Mouse (Mus musculus): ENCODE measurements at regions not wholly inside any gene's neighbourhood (a gene's known extent, or its start where the extent isn't known, plus 50 kb on each side); places are given as distances from the start of the nearest gene placed in this dataset.

GRCm38 (mm10) chr2:137808401-137809230 lies 447.7 kb upstream of the Btbd3 start:
- DNase-seq = no peak

- DNase-seq = no peak
These were observed 448.6 kb upstream of the Btbd3 start for GRCm38 (mm10) chr2:137807594-137808295.

- DNase-seq = no peak
These were observed 461.5 kb upstream of the Btbd3 start for GRCm38 (mm10) chr2:137794841-137795240.

- no peak for DNase-seq
These were observed 472.3 kb upstream of the Btbd3 start for GRCm38 (mm10) chr2:137784091-137784490.

GRCm38 (mm10) chr2:137777430-137777829 lies 478.9 kb upstream of the Btbd3 start:
- no peak for DNase-seq

- DNase-seq = no peak
These were observed 491.6 kb upstream of the Btbd3 start for GRCm38 (mm10) chr2:137764785-137765184.

- DNase-seq = no peak
These were observed 496.9 kb upstream of the Btbd3 start for GRCm38 (mm10) chr2:137759455-137759854.

- DNase-seq = no peak
These were observed 498.0 kb upstream of the Btbd3 start for GRCm38 (mm10) chr2:137758389-137758788.

- peak; percentile 72 for DNase-seq
These were observed 498.8 kb upstream of the Btbd3 start for GRCm38 (mm10) chr2:137757231-137758212.

- no peak for DNase-seq
These were observed 500.1 kb upstream of the Btbd3 start for GRCm38 (mm10) chr2:137756220-137756619.

- DNase-seq = no peak
These were observed 501.9 kb upstream of the Btbd3 start for GRCm38 (mm10) chr2:137754481-137754880.

GRCm38 (mm10) chr2:137732410-137732809 lies 524.0 kb upstream of the Btbd3 start:
- DNase-seq = peak; percentile 49

- no peak for DNase-seq
These were observed 525.9 kb upstream of the Btbd3 start for GRCm38 (mm10) chr2:137730472-137730931.

GRCm38 (mm10) chr2:137729871-137730270 lies 526.5 kb upstream of the Btbd3 start:
- no peak for DNase-seq

- peak; percentile 24 for DNase-seq
These were observed 527.2 kb upstream of the Btbd3 start for GRCm38 (mm10) chr2:137729207-137729606.

- DNase-seq = no peak
These were observed 532.7 kb upstream of the Btbd3 start for GRCm38 (mm10) chr2:137723651-137724050.

GRCm38 (mm10) chr2:137721767-137722424 lies 534.5 kb upstream of the Btbd3 start:
- DNase-seq = no peak

GRCm38 (mm10) chr2:137715891-137716290 lies 540.5 kb upstream of the Btbd3 start:
- no peak for DNase-seq

GRCm38 (mm10) chr2:137706528-137706988 lies 549.8 kb upstream of the Btbd3 start:
- DNase-seq = no peak

GRCm38 (mm10) chr2:137705724-137706422 lies 550.5 kb upstream of the Btbd3 start:
- no peak for DNase-seq

GRCm38 (mm10) chr2:137704948-137705723 lies 551.2 kb upstream of the Btbd3 start:
- DNase-seq = no peak

Data from lung, postnatal 10 days (tissue).